Mouse (Mus musculus) layer of hippocampus, adult 9-11 months (tissue): ENCODE measurements around the gene Olfr1019.

Source experiments
- DNase-seq: peaks from one replicate; pipeline ENCODE4 v3.0.0; 2022

The Olfr1019 gene

DNA sequence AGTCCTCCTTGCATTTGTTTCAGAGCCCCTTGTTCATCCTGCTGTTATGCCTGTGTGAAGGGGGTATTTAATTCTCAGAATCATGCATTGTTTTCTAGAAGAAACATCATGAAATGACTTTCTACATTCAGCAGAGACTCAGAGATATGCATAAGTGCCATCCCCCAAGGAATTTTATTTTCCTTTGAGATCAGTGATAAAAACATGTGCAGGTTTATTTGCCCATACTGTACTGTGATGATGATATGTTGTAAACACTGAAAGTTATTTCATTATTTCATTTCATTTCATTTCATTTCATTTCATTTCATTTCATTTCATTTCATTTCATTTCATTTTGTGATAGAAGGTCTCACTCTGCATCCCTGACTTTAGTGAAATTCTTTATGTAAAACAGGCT lies at the start of gene Olfr1019:
Olfr1019 (minus strand) TSS at position 101 of the 400 bp plus-strand sequence.
- no peak for DNase-seq

DNA sequence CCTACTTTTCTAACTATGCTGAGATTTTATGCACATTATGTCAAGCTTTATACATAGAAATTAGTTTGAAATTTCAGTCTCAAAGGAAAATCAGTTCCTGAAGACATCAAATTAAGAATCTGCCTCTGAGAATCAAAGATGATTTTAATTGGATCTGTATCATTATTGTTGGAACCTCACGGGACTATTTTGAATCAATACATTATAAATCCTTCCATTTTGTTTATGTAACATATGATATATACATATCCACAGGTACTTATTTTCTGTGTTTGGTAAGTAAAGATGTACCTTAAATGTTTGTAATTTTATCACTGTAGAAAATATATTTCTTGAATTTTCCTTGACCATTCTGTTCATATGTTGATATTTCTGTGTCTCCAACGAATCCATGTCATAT lies 40.1 kb upstream of the Olfr1019 start, which contains the start of gene Olfr1023:
Olfr1023 (plus strand) TSS at position 301 of the 400 bp plus-strand sequence.
- no peak for DNase-seq

DNA sequence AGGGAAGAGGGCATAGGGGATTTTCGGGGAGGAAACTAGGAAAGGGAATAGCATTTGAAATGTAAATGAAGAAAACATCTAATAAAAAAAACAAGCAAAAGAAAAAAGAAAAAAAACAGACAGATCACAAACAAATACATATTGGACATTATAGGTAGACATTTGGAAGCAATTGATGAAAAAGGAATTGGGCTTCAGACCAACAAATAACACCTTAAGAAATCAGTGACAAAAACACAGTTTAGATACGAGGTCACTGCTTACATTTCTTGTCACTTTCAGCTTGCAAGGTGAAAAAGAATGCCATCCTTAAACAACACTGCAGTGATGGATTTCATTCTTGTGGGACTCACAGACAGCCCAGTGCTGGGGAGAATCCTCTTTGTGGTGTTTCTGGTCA lies 23.0 kb upstream of the Olfr1019 start, which contains the start of gene Olfr1022:
Olfr1022 (plus strand) TSS at position 301 of the 400 bp plus-strand sequence.
- DNase-seq = no peak

DNA sequence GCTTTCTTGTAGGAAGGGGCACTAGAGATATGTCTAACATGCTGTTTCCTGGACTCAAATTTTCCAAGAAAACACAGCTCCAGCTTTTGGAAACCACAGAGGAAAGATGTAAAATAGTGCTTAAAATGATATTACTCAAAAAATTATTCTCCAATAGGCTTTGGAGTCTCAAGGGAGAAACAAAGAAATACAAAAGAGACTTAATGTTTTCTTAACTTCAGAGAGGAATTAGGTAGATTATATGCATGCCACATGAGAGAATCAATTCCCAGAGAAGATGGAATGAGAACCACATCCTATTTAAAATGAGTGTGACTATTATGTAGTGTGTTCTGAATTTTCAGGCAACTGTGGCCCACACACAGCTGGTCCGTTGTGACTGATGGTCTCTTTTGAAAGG lies 1.4 kb upstream of the Olfr1019 start, which contains the start of gene Olfr1020:
Olfr1020 (plus strand) TSS at position 301 of the 400 bp plus-strand sequence.
- DNase-seq = no peak

DNA sequence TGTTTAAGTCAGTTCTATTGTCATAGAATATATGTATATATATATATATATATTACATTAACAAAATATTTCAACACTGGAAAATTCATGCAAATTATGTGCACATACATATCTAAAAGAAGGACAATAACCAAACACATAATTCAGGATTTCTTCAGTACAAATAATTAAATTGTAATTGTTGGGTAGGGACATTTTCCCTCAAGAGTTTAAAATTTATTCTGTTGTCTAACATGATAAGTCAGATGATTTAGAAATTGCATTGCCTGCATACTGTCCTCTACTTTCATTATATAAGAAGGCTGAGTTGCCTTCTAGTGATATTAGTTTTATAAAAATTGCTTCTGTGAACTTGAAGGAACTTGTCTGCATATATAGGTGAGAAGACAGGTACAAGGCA lies 27.1 kb downstream of the Olfr1019 start, which contains the start of gene Olfr1018:
Olfr1018 (plus strand) TSS at position 301 of the 400 bp plus-strand sequence.
- no peak for DNase-seq

DNA sequence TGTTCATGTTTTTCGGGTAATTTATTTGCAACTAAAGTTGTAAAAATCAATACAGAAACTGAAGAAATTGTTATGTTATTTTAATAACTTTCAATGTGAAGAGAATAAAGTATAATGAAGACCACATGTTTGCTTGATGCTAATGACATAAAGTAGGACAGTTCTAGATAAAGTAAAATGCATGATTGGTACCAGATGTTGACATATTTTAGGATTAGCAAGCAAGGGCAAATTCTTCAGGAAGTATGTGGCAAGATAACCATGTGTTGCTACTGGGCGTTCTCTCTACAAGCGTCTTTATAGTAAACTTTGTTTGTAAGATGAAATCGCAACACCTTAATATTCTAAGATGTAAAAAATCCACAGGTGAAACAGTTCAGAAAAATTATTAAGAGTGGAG lies 40.8 kb downstream of the Olfr1019 start:
- DNase-seq = no peak

DNA sequence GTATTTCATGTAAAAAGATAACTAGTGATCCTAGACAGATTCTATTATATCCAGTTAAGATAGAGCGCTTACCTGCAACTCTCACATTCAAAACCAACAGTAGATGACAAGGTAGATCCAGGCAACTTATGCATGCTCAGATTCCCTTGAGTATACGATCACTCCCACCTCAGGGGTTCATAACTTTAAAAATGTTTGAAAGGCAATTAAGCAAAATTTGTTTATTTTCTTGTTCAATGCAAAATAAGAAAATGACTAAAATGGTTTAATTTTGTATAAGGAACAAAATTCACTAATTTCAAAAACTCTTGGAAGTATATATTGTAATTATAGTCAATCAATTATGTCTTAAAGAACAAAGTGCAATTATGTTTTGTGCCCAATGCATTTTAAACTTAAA lies 42.8 kb downstream of the Olfr1019 start, which contains the start of gene Olfr1016:
Olfr1016 (minus strand) TSS at position 101 of the 400 bp plus-strand sequence.
- no peak for DNase-seq

DNA sequence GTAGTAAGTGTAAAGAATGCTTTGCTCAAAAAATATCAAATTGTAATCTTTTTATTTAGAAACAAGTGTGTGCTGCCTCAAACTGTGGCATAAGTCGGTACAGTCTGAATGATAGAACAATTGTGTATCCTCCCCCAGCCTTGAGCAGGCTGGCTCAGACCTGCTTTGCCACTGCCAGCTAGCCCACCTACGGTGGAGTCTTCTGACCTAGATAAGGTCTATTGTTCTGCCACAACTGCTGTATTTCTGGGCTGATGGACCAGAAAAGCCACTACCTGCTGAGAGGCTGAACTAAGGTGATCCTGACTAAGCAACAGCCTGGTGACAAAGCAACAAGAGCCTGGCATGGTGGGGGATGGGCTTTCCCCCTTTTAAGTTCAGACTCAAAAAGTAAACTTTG lies 53.0 kb downstream of the Olfr1019 start:
- no peak for DNase-seq
